Mouse (Mus musculus): Measurements from ENCODE around the gene Dexi. TPM values are rescaled to one million over a fixed set of nuclear protein-coding genes. Genes with fewer than 3 reads are reported as not detected.

The Dexi gene
- total and polyA plus RNA-seq, 3 experiments, result 9.3 to 17.8 TPM; not detected in 1

- Histone ChIP-seq H3K27me3 (ENCODE audit: control insufficient read depth in 1 of 2, insufficient read depth in 2 of 2, low read length in 2 of 2) (no peaks in the 10 kb centered on the region; a peak in 1 of 4 replicates), H3K9me3 (replicated peaks; ENCODE audit: insufficient read depth, low read length) (no peaks in the 10 kb centered on the region), H3K36me3 (ENCODE audit: control insufficient read depth in 1 of 2, insufficient read depth in 2 of 2, low read length in 2 of 2) (no peaks in the 10 kb centered on the region), H3K4me1 (ENCODE audit: control insufficient read depth in 1 of 2, insufficient read depth in 2 of 2, low read length in 2 of 2) (0 out of 4 replicates have a peak, but pooled peaks cover 0 to 5% of the 10 kb centered on the region in 2 experiments), H3K9ac (ENCODE audit: control insufficient read depth, low read depth, low read length, poor library complexity, severe bottlenecking) (no peak overlapping the region), H3K4me3 (ENCODE audit: control insufficient read depth in 1 of 2, insufficient read depth in 1 of 2, low read depth in 2 of 2, low read length in 2 of 2) (no peak overlapping the region), H3K27ac (ENCODE audit: control insufficient read depth, low read depth, low read length) (no peak overlapping the region), H3K79me2 (ENCODE audit: control insufficient read depth, insufficient read depth, low read length, poor library complexity) (no peaks in the 10 kb centered on the region)
- DNase-seq (ENCODE audit: low read depth, low spot score), result no peak
- no peak for TF ChIP-seq SIN3A (IDR thresholded peaks at IDR 0.05; ENCODE audit: low read length)
- no peak for TF ChIP-seq MAFK (IDR thresholded peaks at IDR 0.05; ENCODE audit: borderline replicate concordance, low read depth, low read length)
- no peak for TF ChIP-seq MYB (IDR thresholded peaks at IDR 0.05; ENCODE audit: low read depth, low read length)
- TF ChIP-seq GABPA (IDR thresholded peaks at IDR 0.05; ENCODE audit: low read depth, low read length), result no peak
- TF ChIP-seq EP300 (IDR thresholded peaks at IDR 0.05; ENCODE audit: low read depth in 1 of 2, low read length in 2 of 2), result no peak
- TF ChIP-seq NELFE (IDR thresholded peaks at IDR 0.05; ENCODE audit: low read depth, low read length), result no peak
- TF ChIP-seq ELF1 (IDR thresholded peaks at IDR 0.05; ENCODE audit: low read depth, low read length), result no peak
- no peak for TF ChIP-seq USF2 (IDR thresholded peaks at IDR 0.05; ENCODE audit: borderline replicate concordance in 1 of 2, insufficient read depth in 1 of 2, low read depth in 1 of 2, low read length in 2 of 2)
- no peak for TF ChIP-seq MXI1 (IDR thresholded peaks at IDR 0.05; ENCODE audit: low read depth, low read length)
- TF ChIP-seq MAX (IDR thresholded peaks at IDR 0.05; ENCODE audit: low read length), result no peak
Observed at GRCm38 (mm10) chr16:10523650-10524049, 19.2 kb downstream of the Dexi start.

GRCm38 (mm10) chr16:10522811-10523210 is 20.0 kb downstream of the Dexi start:
- peak; percentile 69 for DNase-seq (ENCODE audit: low read depth, low spot score)
- 0 out of 4 replicates have a peak, but pooled peaks cover 0 to 5% of the 10 kb centered on the region in 2 experiments for H3K4me1 ChIP-seq (ENCODE audit: control insufficient read depth in 1 of 2, insufficient read depth in 2 of 2, low read length in 2 of 2)
- no peak overlapping the region for H3K4me3 ChIP-seq (ENCODE audit: control insufficient read depth in 1 of 2, insufficient read depth in 1 of 2, low read depth in 2 of 2, low read length in 2 of 2)
- H3K79me2 ChIP-seq (ENCODE audit: control insufficient read depth, insufficient read depth, low read length, poor library complexity), result no peaks in the 10 kb centered on the region
- no peak overlapping the region for H3K9ac ChIP-seq (ENCODE audit: control insufficient read depth, low read depth, low read length, poor library complexity, severe bottlenecking)
- no peaks in the 10 kb centered on the region for H3K9me3 ChIP-seq (replicated peaks; ENCODE audit: insufficient read depth, low read length)
- TF ChIP-seq ETS1 (IDR thresholded peaks at IDR 0.05; ENCODE audit: low read depth, low read length) (no peak), CTCF (IDR thresholded peaks at IDR 0.05 in 2 of 3, conservative IDR thresholded peaks at IDR 0.05 in 1 of 3; ENCODE audit: control insufficient read depth in 1 of 3, insufficient read depth in 1 of 3, low read depth in 2 of 3, low read length in 3 of 3, poor library complexity in 1 of 3, severe bottlenecking in 1 of 3) (peak; percentile 63 to 73 (median 70)), RAD21 (IDR thresholded peaks at IDR 0.05; ENCODE audit: low read depth, low read length) (peak; percentile 40), ELF1 (IDR thresholded peaks at IDR 0.05; ENCODE audit: low read depth, low read length) (no peak), POLR2AphosphoS2 (IDR thresholded peaks at IDR 0.05; ENCODE audit: low read length) (no peak), UBTF (IDR thresholded peaks at IDR 0.05; ENCODE audit: borderline replicate concordance, insufficient read depth, low read depth, low read length) (no peak), HCFC1 (IDR thresholded peaks at IDR 0.05; ENCODE audit: low read depth, low read length) (no peak), USF2 (IDR thresholded peaks at IDR 0.05; ENCODE audit: borderline replicate concordance in 1 of 2, insufficient read depth in 1 of 2, low read depth in 1 of 2, low read length in 2 of 2) (no peak), ZC3H11A (IDR thresholded peaks at IDR 0.05; ENCODE audit: low read depth, low read length) (0 out of 2 replicates have a peak, but pooled peaks have one; percentile 3), POLR2AphosphoS5 (IDR thresholded peaks at IDR 0.05; ENCODE audit: borderline replicate concordance, low read depth, low read length) (no peak), NELFE (IDR thresholded peaks at IDR 0.05; ENCODE audit: low read depth, low read length) (no peak), SMC3 (IDR thresholded peaks at IDR 0.05; ENCODE audit: low read depth, low read length) (peak; percentile 61), MXI1 (IDR thresholded peaks at IDR 0.05; ENCODE audit: low read depth, low read length) (no peak), CHD2 (IDR thresholded peaks at IDR 0.05; ENCODE audit: low read length) (no peak), ZKSCAN1 (IDR thresholded peaks at IDR 0.05; ENCODE audit: low read depth, low read length) (no peak), TCF12 (IDR thresholded peaks at IDR 0.05; ENCODE audit: low read depth, low read length) (no peak), ZMIZ1 (IDR thresholded peaks at IDR 0.05; ENCODE audit: low read depth, low read length) (no peak)
- no peak overlapping the region for H3K27ac ChIP-seq (ENCODE audit: control insufficient read depth, low read depth, low read length)
- peaks cover 0 to 2% of the 10 kb centered on the region in 2 experiments; a peak in 1 of 4 replicates for H3K27me3 ChIP-seq (ENCODE audit: control insufficient read depth in 1 of 2, insufficient read depth in 2 of 2, low read length in 2 of 2)
- no peaks in the 10 kb centered on the region for H3K36me3 ChIP-seq (ENCODE audit: control insufficient read depth in 1 of 2, insufficient read depth in 2 of 2, low read length in 2 of 2)
